Mouse (Mus musculus) hindbrain, postnatal 0 days (tissue): ENCODE data around the gene Ncor2. TPM values are rescaled to one million over a fixed set of nuclear protein-coding genes. Genes with fewer than 3 reads are reported as not detected.
A peak's percentile ranks its signal among the peaks of the same experiment; 100 is the strongest.

ENCODE experiments used
- ATAC-seq: fragments of 200-750 bp; cut with Nextera tagmentation; 2 replicates; pipeline ENCODE4 v1.8.0; 2017; ENCODE audit warnings: mild to moderate bottlenecking, moderate TSS enrichment, moderate library complexity
- DNase-seq: peaks from one replicate; pipeline ENCODE4 v3.0.0-alpha.2; 2015; ENCODE audit warnings: low spot score
- H3K27ac ChIP-seq: fragments of 300-500 bp; sonication (generic); 2 replicates; pipeline ENCODE4 v1.5.1; 2014; ENCODE audit warnings: mild to moderate bottlenecking
- H3K27me3 ChIP-seq: fragments of 300-500 bp; sonication (generic); 2 replicates; pipeline ENCODE4 v1.6.1; 2014; ENCODE audit warnings: low read length, mixed read lengths; ENCODE audit not compliant: insufficient read depth
- H3K36me3 ChIP-seq: fragments of 300-500 bp; sonication (generic); 2 replicates; pipeline ENCODE4 v1.6.1; 2014; ENCODE audit warnings: low read length, mixed read lengths; ENCODE audit not compliant: insufficient read depth
- H3K4me1 ChIP-seq: fragments of 300-500 bp; sonication (generic); 2 replicates; pipeline ENCODE4 v1.6.1; 2014; ENCODE audit warnings: antibody characterized with exemption, low read length, mixed read lengths; ENCODE audit not compliant: insufficient read depth
- H3K4me2 ChIP-seq: fragments of 300-500 bp; sonication (generic); 2 replicates; pipeline ENCODE4 v1.6.1; 2014; ENCODE audit warnings: low read depth, mild to moderate bottlenecking, low read length, moderate library complexity, mixed read lengths
- H3K4me3 ChIP-seq: fragments of 300-500 bp; sonication (generic); 2 replicates; pipeline ENCODE4 v1.5.1; 2014; ENCODE audit warnings: low read length
- H3K9ac ChIP-seq: fragments of 300-500 bp; sonication (generic); replicated peaks from 2 replicates; pipeline ENCODE4 v1.6.1; 2014; ENCODE audit warnings: mild to moderate bottlenecking, low read length, moderate library complexity, mixed read lengths
- H3K9me3 ChIP-seq: fragments of 300-500 bp; sonication (generic); 2 replicates; pipeline ENCODE4 v1.6.1; 2016; ENCODE audit warnings: low read length, mixed read lengths
- CTCF ChIP-seq: IDR thresholded peaks from 2 replicates; pipeline ENCODE4 v1.5.1; 2016; ENCODE audit warnings: antibody characterized with exemption, control low read depth, low read depth
- WGBS: fragments of 180-500 bp; shearing (Covaris S2); extraction: QIAGEN DNeasy Blood & Tissue Kit; methylation state at CpG from one replicate; pipeline ENCODE4 v1.1.7; 2014; 5-methylcytosine and 5-hydroxymethylcytosine counted together
- polyA plus RNA-seq: library from polyadenylated mRNA; unstranded; fragments of >200 nt; fragmentation: Nextera tagmentation; extraction: Ambion mirVana; gene quantifications from 2 replicates; pipeline ENCODE4 v1.2.1, GENCODE M21; 2015
- total RNA-seq: library from RNA; depleted of rRNA; stranded (reverse); fragments of >200 nt; gene quantifications from 2 replicates; pipeline ENCODE4 v1.2.3, GENCODE M21; 2014

The Ncor2 gene
- total and polyA plus RNA-seq, 2 experiments from 2014 or later = 22.7 to 35.4 TPM

DNA sequence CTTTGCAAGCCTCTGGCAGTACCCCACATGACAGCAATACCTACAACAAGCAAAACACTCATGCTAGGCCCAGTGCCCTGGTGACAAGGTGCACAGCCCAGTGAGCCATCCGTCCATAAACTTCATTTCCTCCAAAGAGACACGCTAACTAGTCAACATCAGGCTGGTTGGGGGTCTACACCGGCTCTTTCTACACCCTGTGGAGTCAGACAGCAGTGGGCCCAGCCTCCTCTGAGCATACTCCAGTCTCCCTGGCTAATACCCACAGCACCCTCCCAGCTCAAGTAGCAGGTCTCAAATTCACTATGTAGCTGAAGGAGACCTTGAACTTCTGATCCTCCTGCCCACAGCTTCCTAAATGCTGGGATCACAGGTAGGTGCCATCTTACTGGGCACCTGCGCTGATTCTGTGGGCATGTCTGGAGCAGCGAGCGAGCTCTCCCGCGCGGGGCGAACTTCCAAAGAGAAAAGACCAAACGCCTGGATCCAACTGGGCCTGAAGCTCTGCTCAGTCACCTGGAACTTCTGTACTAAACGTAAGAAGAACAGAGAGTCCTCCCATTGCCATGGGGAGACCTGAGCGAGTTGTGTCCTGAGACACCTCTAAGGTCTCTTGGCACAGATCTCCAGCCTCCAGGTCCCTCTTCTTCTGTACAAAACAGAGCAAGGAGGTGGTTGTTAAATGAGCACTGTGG, 46.3 kb downstream of the Ncor2 start:
- H3K9ac ChIP-seq = no peak overlapping the region
- peaks cover 79% of the 10 kb centered on the region for H3K4me1 ChIP-seq
- no peaks in the 10 kb centered on the region for H3K9me3 ChIP-seq
- ATAC-seq = no peak
- no peaks in the 10 kb centered on the region for H3K36me3 ChIP-seq
- H3K27ac ChIP-seq = peak overlapping the region; percentile 84
- H3K4me2 ChIP-seq = no peak overlapping the region
- H3K27me3 ChIP-seq = no peaks in the 10 kb centered on the region
- WGBS = 87% methylated on average over 13 of the region's 13 CpGs
- DNase-seq = no peak
- no peak for TF ChIP-seq CTCF
- no peak overlapping the region for H3K4me3 ChIP-seq

DNA sequence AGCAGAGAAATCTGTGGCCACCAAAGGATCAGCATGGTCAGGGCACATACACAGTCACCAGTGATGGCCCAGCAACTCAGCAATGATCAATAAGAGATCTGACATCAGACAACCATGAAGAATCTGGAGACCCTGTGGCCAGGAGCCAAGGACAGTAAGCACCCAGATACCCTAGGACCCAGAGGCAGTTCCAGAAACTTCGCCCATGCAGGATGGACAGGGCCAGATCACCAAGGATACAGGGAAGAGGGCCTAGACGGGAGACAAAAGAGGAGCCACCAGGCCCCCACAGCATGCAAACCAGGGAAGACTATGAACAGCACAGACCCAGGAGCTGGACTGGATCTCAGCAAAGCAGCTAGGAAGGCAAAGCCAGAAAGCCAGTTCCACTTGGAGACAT, 47.0 kb downstream of the Ncor2 start:
- peak; percentile 61 for DNase-seq
- 44% methylated on average over 2 of the region's 2 CpGs for WGBS

DNA sequence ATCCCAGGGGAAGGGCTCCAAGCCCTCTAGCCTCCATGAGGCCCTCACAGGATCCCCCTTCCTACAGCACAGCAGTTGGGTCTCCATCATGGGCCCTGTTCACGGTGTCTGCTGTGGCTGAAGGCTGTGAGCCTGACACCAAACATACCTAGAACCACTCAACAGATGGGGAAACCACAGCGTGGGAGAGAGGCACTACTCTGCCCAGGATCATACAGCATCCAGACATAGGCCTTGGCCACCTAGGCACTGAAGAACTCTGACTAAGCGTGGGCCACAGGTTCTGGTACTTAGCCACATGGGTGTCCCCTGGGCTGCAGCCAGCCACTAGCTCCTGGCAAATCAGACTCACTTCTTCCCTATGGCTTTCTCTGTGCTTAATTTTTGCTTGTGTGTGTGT, 48.6 kb downstream of the Ncor2 start:
- peaks cover 76% of the 10 kb centered on the region for H3K4me1 ChIP-seq
- WGBS = 77% methylated on average over 3 of the region's 3 CpGs

More for the DNA sequence above, 47.0 kb downstream of the Ncor2 start:
- Histone ChIP-seq H3K4me1 (peaks cover 79% of the 10 kb centered on the region), H3K9ac (no peak overlapping the region), H3K27ac (peak overlapping the region; percentile 84), H3K27me3 (no peaks in the 10 kb centered on the region), H3K4me3 (no peak overlapping the region), H3K36me3 (no peaks in the 10 kb centered on the region), H3K4me2 (no peak overlapping the region), H3K9me3 (no peaks in the 10 kb centered on the region)
- no peak for TF ChIP-seq CTCF
- peak; percentile 28 for ATAC-seq

DNA sequence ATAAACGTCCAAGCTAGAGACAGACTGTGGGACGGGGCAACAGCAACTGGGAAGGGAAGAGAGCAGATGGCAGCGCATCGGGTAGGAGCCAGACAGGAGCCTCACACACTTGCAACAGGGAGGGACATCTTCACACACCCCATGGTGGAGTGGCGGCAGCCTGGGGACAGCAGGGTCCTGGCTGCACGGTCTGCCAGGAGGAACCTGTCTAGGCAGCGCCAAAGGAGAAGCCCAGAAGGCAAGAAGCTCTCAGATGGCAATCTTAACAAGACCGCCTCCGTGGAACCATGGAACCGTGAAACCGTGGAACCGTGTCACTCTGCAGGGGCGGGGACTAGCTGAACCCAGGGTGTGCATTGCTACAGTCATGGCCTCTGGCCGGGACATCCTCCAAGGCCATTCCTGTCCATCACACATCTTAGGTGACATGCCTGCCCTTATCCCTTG, 50.1 kb downstream of the Ncor2 start:
- Histone ChIP-seq H3K36me3 (no peaks in the 10 kb centered on the region), H3K9me3 (no peaks in the 10 kb centered on the region), H3K4me2 (no peak overlapping the region), H3K27me3 (no peaks in the 10 kb centered on the region), H3K4me1 (peaks cover 72% of the 10 kb centered on the region), H3K4me3 (no peak overlapping the region), H3K27ac (peak overlapping the region; percentile 70), H3K9ac (no peak overlapping the region)
- no peak for TF ChIP-seq CTCF
- DNase-seq (peak; percentile 74), ATAC-seq (peak; percentile 57)
- 31% methylated on average over 14 of the region's 14 CpGs for WGBS

More for the DNA sequence above, 48.6 kb downstream of the Ncor2 start:
- Histone ChIP-seq H3K4me2 (no peak overlapping the region), H3K4me3 (no peak overlapping the region), H3K27me3 (no peaks in the 10 kb centered on the region), H3K9me3 (no peaks in the 10 kb centered on the region), H3K36me3 (no peaks in the 10 kb centered on the region), H3K9ac (no peak overlapping the region), H3K27ac (no peak overlapping the region)
- ATAC-seq = no peak
- TF ChIP-seq CTCF = no peak
- DNase-seq = no peak

DNA sequence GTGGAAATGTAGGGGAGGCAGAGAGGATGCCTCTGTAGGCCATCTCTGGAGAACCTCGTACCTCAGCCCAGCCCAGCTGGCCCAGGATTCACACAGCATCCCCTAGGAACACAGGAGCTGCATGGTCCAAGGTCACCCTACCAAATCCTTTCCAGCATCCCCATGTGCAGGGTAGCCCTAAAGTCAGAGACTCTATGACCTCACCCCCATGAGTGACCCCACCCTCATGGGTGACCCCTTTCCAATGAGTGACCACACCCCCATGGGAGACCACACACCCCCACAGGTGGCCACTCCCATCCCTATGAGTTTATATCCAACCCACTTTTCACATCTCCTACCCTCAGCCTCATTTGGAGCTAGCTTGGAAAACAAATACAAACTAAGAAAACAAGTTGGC, 51.1 kb downstream of the Ncor2 start:
- 86% methylated on average over 1 of the region's 1 CpGs for whole genome bisulfite sequencing
- ATAC-seq (no peak), DNase-seq (no peak)
- Histone ChIP-seq H3K4me2 (no peak overlapping the region), H3K27ac (no peak overlapping the region), H3K9ac (no peak overlapping the region), H3K36me3 (no peaks in the 10 kb centered on the region), H3K4me1 (peaks cover 61% of the 10 kb centered on the region), H3K4me3 (no peak overlapping the region), H3K27me3 (no peaks in the 10 kb centered on the region), H3K9me3 (no peaks in the 10 kb centered on the region)
- no peak for TF ChIP-seq CTCF

DNA sequence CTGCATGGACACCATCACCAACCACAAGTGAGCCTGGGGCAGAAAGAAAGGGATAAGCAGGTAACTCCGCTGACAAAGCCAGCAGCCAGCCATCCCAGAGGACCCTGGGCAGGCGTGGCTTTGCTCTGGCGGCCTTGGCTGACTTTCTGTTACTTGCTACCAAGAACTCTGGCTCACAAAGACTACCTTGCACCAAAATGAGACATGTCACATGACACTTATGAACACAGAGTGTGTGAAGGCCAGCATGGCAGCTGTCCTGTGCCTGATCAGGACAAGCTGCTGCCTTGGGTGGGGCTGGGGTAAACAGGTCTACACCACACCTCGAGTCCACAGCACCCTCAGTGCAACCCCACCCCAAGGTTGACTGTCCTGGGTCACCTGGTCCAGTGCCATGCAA, 51.6 kb downstream of the Ncor2 start:
- peaks cover 58% of the 10 kb centered on the region for H3K4me1 ChIP-seq
- no peak overlapping the region; the same call in 1 of the 2 replicates for H3K27ac ChIP-seq
- no peak overlapping the region for H3K4me2 ChIP-seq
- no peaks in the 10 kb centered on the region for H3K27me3 ChIP-seq
- no peak for ATAC-seq
- H3K9me3 ChIP-seq = no peaks in the 10 kb centered on the region
- H3K9ac ChIP-seq = no peak overlapping the region
- no peaks in the 10 kb centered on the region for H3K36me3 ChIP-seq
- DNase-seq = no peak
- TF ChIP-seq CTCF = no peak
- WGBS = 74% methylated on average over 4 of the region's 4 CpGs
- no peak overlapping the region for H3K4me3 ChIP-seq

DNA sequence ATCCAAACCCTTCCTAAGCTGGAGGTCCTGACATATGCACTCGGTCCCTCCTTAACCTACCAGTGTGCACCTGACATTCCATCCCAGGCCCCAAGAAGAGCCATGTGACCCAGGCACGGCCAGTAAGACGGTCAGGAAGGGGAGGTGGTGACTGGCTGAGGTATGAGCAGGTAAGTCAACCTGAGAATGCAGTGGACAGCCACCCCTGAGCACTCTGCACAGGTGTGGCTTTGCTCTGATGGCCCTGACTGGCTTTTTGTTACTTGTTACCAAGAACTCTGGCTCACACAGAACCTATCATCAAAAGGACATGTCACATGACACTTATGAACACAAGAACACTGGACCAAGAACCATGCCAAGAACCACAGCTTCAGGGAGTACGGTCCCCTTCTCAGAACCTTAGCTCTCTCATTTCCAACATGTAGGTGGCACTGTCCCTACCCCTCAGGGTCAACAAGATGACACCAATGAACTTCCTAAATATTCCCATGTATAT, 53.0 kb downstream of the Ncor2 start:
- WGBS = 61% methylated on average over 4 of the region's 4 CpGs
- no peaks in the 10 kb centered on the region for H3K27me3 ChIP-seq
- ATAC-seq = no peak
- H3K9me3 ChIP-seq = no peaks in the 10 kb centered on the region
- no peak overlapping the region; the same call in 1 of the 2 replicates for H3K27ac ChIP-seq
- no peak overlapping the region for H3K4me2 ChIP-seq
- H3K4me3 ChIP-seq = no peak overlapping the region
- no peaks in the 10 kb centered on the region for H3K36me3 ChIP-seq
- peaks cover 44% of the 10 kb centered on the region for H3K4me1 ChIP-seq
- 0 out of 2 replicates have a peak, but pooled peaks have one; percentile 12 for TF ChIP-seq CTCF
- H3K9ac ChIP-seq = no peak overlapping the region
- no peak for DNase-seq
